Mouse (Mus musculus) kidney, postnatal 10 days (tissue): Measurements from ENCODE around the gene Gm13279.
"Not testable (repeated sequence)": the region's sequence is repeated elsewhere in the genome, so short reads cannot be mapped to it uniquely, and the experiment has no call there.

Source experiments
- DNase-seq: peaks from one replicate; pipeline ENCODE4 v3.0.0; 2021; ENCODE audit warnings: mixed read lengths

Gm13279 gene

GRCm38 (mm10) chr4:88799365-88799764, 2.2 kb downstream of the Gm13279 start, which contains the start of gene Gm13285:
TSS of gene Gm13285 (plus strand) at chr4:88799665.
- not testable (repeated sequence) for DNase-seq

- DNase-seq: not testable (repeated sequence)
Observed at GRCm38 (mm10) chr4:88802954-88803353, 5.8 kb downstream of the Gm13279 start, which contains the start of gene Gm13287. TSS of gene Gm13287 (plus strand) at chr4:88803254.

DNA sequence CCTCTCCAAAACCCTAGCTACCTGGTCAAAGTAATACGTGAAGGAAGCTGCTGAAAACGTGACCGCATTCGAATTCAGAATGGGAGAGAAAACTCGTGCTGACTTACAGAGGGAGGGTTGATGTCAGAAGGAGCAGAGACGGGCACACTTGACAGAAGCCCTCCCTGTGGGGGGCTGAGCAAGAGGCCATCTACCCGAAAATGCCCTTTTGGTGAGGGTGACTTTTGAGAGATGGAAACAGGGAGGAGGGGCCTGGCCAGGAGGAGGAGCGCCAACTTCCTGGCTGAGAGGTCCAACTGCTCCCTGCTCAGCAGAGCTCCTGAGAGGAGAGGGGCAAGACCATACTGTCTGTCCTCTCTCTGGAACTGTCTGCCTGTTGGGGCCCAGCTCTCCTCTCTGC, 8.0 kb downstream of the Gm13279 start, which contains the start of gene Gm13288:
Gene Gm13288 (plus strand): TSS at position 301 of the 400 bp plus-strand sequence.
- DNase-seq: not testable (repeated sequence)

GRCm38 (mm10) chr4:88805761-88806160, 8.6 kb downstream of the Gm13279 start:
- DNase-seq: peak; percentile 53

DNA sequence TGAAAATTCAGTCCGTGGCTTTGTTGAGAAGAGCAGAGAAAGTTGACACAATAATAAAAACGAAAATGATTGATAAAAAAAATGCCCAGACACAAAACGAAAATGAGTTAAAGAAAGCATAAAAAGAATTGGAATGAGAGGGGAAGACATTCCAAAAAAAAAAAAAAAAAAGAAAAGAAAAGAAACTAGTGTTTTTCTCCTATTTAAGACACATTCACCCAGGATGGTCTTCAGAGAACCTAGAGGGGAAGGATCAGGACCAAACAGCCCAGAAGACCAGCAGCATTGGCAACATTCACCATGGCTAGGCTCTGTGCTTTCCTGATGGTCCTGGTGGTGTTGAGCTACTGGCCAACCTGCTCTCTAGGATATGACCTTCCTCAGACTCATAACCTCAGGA, 18.7 kb downstream of the Gm13279 start, which contains the start of gene Ifna7:
Gene Ifna7 (plus strand): TSS at position 301 of the 400 bp plus-strand sequence.
- no peak for DNase-seq

DNA sequence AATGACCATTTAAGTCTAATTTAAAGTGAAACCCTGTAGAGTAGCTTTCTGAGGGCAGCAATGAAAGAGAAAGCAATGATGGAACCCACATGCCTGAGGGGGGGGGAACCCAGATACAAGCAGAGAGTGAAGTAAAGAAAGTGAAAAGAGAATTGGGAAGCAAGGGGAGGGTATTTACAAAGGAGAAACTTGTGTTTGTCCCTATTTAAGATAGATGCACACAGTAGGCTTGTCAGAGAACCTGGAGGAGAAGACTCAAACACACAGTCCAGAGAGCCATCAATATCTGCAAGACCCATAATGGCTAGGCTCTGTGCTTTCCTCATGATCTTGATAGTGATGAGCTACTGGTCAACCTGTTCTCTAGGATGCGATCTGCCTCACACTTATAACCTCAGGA, 22.5 kb downstream of the Gm13279 start, which contains the start of gene Ifna11:
Gene Ifna11 (plus strand): TSS at position 301 of the 400 bp plus-strand sequence.
- no peak for DNase-seq

- DNase-seq: peak; percentile 31
Observed at GRCm38 (mm10) chr4:88822995-88823394, 25.8 kb downstream of the Gm13279 start.

DNA sequence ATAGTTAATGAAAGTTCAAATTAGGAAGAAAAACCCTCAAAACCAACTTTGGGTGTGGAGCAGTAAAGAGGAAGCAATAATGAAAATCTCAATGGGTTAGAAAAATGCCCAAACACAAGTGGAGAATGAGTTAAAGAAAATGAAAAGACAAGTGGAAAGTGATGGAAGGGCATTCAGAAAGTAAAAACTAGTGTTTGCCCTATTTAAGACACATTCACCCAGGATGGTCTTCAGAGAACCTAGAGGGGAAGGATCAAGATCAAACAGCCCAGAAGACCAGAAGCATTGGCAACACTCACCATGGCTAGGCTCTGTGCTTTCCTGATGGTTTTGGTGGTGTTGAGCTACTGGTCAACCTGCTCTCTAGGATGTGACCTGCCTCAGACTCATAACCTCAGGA, 29.9 kb downstream of the Gm13279 start, which contains the start of gene Ifna6:
Gene Ifna6 (plus strand): TSS at position 301 of the 400 bp plus-strand sequence.
- DNase-seq: not testable (repeated sequence)

DNA sequence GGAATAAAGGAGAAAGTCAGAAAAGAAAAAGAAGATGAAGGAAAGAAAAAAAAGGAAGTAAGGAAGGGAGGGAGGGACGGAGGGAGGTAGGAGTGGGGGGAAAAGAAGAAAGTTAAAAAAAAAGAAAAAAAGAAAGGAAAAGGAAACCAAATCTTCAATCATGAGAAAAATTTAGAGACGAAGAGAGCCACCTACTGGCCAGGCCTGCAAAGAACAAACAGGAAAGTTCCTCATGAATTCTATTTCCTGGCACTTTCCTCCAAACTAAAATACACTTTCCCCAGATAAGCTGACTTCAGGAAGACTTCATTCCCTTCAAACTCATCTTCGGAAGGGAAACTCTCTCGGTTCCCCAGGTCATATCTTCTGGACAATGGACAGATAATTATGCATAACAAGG, 33.3 kb downstream of the Gm13279 start:
- peak; percentile 43 for DNase-seq

GRCm38 (mm10) chr4:88835225-88835624, 38.0 kb downstream of the Gm13279 start, which contains the start of gene Ifna5:
TSS of gene Ifna5 (plus strand) at chr4:88835525.
- DNase-seq: not testable (repeated sequence)

DNA sequence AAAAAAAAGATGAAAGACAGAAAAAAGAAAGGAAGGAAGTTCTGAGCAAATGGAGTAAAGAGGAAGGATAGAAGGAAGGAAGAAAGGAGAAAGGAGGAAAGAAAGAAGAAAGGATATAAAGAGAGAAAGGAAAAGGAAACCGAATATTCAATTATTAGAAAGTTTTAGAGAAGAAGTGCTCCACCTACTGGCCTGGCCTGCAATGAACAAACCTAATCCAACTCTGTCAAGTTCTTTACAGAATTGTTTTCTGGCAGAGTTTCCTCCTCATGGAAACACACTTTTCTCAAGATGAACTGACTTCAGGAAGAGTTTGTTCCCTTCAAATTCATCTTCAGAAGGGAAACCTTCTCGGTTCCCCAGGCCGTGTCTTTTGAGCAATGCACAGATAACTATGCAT, 41.6 kb downstream of the Gm13279 start:
- peak; percentile 15 for DNase-seq

- no peak for DNase-seq
Observed at GRCm38 (mm10) chr4:88840058-88840457, 42.9 kb downstream of the Gm13279 start.

DNA sequence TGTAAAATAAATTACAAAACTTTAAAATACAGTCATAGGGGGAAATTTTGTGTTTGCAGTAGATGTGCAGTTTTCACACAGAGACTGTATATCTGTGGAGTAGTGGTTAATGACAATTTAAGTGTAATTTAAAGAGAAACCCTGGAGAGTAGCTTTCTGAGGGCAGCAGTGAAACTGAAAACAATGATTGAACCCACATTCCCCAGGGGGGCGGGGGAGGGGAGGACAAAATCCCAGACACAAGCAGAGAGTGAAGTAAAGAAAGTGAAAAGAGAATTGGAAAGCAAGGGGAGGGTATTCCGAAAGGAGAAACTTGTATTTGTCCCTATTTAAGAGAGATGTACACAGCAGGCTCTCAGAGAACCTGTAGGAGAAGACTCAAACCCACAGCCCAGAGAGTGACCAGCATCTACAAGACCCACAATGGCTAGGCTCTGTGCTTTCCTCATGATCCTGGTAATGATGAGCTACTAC, 44.3 kb downstream of the Gm13279 start, which contains the start of gene Ifna4:
Gene Ifna4 (plus strand): TSS at position 424 of the 474 bp plus-strand sequence.
- DNase-seq: no peak

GRCm38 (mm10) chr4:88845334-88845733, 48.1 kb downstream of the Gm13279 start:
- DNase-seq: no peak
